Mouse (Mus musculus) embryo, embryonic 9.5 days (tissue): ENCODE data around the gene Dennd4a.

ENCODE experiments used
- DNase-seq: peaks from one replicate; pipeline ENCODE4 v3.0.0-alpha.2; 2017; ENCODE audit errors: extremely low spot score

Gene Dennd4a

GRCm38 (mm10) chr9:64810822-64811537 lies at the start of gene Dennd4a:
Dennd4a (plus strand) TSS chr9:64811340.
- DNase-seq = peak; percentile 99

- DNase-seq = no peak
Observed at GRCm38 (mm10) chr9:64764824-64765223, 46.3 kb upstream of the Dennd4a start.

GRCm38 (mm10) chr9:64766136-64766535 lies 45.0 kb upstream of the Dennd4a start:
- no peak for DNase-seq

DNA sequence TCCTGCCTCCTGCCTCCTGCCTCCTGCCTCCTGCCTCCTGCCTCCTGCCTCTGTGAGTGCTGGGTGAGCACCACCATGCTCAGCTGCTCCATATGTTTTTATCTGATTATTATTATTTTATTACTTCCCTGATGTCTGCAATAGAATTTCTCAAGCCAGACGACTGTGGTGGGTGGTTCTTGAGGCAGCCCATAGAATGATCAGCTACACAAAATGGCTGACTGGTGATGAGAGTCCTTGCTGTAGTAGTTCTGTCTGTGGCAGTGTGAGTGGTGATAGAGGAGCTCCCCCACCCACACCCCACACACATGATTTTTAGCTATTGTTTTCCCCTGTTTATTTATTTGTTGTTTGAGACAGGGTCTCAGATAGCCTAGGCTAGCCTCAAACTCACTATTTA lies 43.3 kb upstream of the Dennd4a start:
- no peak for DNase-seq

DNA sequence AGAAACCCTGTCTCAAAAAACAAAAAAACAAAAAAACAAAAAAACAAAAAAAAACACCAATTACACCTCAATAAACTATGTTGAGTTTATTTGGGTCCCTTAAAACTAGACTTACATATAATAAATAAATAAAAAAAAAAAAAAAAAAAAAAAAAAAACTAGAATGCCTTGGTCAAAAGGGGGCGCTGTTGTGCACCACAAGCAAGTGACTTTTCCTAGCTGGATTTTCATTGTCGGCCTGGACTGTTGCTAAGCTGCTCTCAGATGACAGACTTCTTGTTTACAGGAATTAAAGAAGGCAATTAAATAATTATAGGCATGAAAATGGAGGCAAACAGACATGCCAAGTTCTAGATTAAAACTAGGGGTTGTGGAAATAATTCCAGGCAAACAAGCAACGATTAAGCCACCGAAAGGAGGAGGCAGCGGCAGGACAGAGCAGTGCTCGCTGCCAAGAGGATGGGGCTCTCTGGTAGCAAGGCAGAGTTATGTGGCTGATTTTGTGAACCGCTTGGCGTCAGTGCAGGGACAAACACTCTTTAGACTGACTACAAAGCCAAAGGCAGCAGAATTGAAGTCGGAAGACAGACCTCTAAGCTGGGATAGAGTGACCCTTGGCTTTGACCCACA lies 42.0 kb upstream of the Dennd4a start:
- DNase-seq = peak; percentile 37

GRCm38 (mm10) chr9:64769911-64770310 lies 41.2 kb upstream of the Dennd4a start:
- DNase-seq = no peak

- DNase-seq = no peak
Observed at GRCm38 (mm10) chr9:64770411-64770849, 40.7 kb upstream of the Dennd4a start.

DNA sequence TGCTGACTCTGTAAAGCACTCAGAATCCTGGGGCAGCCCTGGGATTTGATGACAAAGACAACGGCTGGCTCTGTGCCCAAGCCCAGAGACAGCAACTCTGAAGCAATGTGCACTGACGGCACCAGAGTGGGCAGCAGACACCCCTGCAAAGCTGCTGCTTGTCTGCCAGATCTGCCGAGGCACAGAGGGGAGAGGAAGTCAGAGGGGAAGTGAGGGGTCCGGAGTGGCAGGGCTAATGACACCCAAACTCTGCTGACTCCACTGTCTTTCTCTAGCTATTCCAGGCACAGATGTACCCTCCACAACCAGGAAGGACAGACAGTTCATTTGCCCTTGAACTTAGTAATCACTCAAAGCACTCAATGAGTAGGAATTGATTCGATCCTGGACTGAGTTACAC lies 39.9 kb upstream of the Dennd4a start:
- no peak for DNase-seq

GRCm38 (mm10) chr9:64773254-64773653 lies 37.9 kb upstream of the Dennd4a start:
- DNase-seq = no peak

GRCm38 (mm10) chr9:64773936-64774335 lies 37.2 kb upstream of the Dennd4a start:
- DNase-seq = no peak

DNA sequence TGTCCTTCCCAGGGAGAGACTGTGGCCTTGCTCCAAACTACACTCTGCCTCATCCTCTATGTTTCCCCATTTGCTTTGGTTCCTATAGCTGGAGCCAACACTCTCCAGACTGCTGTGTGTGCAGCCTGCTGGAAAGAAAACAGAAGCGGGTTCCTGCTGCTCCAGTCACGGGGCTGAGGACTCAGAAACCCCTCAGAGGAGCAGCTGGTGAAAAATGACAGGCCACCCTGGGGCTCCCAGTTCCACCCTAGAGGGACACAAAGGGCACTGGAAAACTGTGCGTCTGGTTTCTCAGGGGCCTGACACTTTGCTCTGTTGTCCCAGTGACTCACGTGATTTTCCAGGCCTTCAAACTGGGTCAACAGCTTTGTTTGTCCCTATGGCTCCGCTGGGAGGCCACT lies 36.7 kb upstream of the Dennd4a start:
- DNase-seq = no peak

- no peak for DNase-seq
Observed at GRCm38 (mm10) chr9:64774883-64775282, 36.3 kb upstream of the Dennd4a start.

GRCm38 (mm10) chr9:64775491-64775890 lies 35.6 kb upstream of the Dennd4a start:
- no peak for DNase-seq

DNA sequence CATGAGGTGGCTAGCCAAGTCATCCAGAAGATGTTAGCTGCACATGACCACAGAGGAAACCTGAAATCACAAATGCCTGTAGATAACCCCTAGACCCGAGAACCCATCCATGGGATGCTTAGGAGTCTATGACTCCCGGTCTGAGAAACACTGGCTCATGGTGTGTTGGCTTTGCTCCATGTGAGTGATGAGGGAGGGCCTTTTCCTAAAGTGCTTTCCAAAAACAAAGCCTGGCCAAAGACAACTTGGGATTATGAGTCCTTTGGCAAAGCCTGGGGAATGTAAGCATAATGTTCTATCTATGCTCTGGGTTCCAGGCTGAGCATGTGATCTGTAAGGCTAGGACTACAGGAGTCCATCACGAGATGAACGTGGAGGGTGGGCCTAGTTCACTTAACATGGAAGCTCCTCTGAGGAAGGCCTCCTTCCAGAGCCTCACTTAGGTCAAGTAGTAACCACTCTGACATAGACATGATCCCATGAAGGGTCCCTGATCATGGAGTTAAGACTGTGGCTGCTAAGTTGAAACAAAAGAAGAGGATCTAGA lies 33.6 kb upstream of the Dennd4a start:
- DNase-seq = no peak

GRCm38 (mm10) chr9:64778151-64778550 lies 33.0 kb upstream of the Dennd4a start:
- no peak for DNase-seq

DNA sequence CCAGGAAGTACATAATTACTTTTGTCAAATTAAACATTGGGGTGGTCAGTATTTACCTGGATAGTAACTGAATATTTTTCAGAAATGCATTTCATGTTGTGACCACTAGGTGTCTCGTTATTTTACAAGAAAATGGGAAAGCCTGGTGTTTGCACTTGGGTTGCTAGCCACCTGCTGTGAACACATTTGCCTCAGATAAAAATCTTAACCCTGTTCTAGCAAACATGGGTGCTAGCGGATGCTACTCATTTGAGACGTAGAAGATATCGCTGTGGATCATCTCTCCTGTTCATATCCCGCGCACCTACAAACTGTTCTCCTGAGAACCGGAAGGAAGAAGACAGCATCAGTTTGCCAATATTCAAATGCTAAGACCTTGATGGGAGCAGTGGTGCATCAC lies 31.5 kb upstream of the Dennd4a start:
- DNase-seq = peak; percentile 25

- no peak for DNase-seq
Observed at GRCm38 (mm10) chr9:64783511-64783910, 27.6 kb upstream of the Dennd4a start.

DNA sequence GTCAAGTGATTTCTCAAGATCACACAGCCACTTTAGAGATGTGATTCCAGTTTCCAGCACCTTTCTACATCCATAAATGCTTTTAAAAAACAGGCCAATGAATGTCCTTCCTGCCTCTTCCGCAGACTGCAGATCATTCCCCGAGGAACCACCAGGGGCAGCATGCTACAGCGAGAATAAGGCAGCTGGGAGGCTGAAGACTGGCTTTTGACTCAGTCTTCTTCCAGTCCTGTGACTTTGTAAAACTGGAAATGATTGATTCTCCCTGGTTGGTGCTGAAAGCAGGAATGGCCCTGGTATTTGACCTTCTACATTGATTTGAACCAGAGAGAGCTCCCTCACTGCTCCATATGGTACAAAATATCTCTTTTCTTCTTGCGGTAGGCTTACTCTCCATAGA lies 26.3 kb upstream of the Dennd4a start:
- peak; percentile 57 for DNase-seq

DNA sequence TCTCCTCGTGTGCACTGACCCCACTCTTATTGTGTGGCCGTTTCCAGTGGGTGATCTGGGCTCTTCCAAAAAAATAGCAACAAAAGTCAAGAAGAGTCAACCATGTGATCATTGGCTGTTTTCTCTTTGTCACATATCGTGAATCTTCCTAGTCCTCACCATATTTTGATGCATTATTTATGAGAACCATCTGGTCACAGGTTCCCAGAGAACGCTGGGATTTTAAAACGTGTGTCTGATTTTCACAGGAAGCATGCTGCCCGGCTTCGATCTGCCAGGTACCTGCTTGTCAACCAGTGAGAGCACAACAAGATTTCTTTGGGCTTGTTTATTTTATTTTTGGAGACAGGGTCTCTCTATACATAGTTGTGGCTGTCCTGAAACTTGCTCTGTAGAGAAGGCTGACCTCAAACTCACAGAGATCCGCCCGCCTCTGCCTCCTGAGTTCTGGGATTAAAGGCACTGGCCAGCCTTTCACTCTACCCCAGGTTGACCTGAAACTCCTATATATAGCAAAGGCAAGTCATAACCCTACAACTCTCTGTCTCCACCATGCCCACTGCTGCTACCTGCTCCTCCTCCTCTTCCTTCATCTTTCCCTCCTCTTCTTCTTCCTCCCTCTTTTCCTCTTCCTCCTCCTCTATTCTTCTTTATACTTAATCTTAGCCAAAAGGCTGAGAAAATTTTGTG lies 24.8 kb upstream of the Dennd4a start:
- DNase-seq = no peak

DNA sequence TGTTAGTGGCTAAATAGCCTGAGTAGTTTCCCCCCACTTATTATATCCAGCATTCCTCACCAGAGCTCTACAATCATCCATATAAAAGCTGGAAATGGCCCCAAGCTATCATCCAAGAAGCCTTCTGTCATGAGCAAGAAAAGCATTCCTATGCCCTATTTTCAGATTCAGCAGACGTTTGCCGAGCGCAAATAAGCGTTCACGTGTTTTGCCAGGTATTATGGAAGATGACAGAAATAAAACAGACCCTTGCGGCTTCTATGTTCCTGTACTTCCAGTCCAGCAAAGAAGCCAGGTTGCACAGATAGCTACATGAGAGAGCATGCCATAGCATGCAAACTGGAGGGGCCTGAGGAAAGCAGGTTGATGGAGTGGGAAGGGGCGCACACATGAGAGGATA lies 23.1 kb upstream of the Dennd4a start:
- DNase-seq = no peak

GRCm38 (mm10) chr9:64789341-64789761 lies 21.8 kb upstream of the Dennd4a start:
- no peak for DNase-seq

GRCm38 (mm10) chr9:64789887-64790400 lies 21.2 kb upstream of the Dennd4a start:
- no peak for DNase-seq
